Mouse (Mus musculus) mouse embryonic stem cell (cell line): ENCODE measurements around the gene Tbc1d14.

ENCODE experiments used
- in situ Hi-C, 2 experiments: fragments of 300-500 bp; cut with MboI; formaldehyde crosslinking; loops; 1 replicate in 1 of 2; 3 replicates in 1 of 2; pipeline ENCODE4 v1.14.3; 2019 to 2020; ENCODE audit warnings: low sequenced_read_pairs in 2 of 2, low pct_unique_long_range_greater_than_20kb in 1 of 2, mixed read lengths in 1 of 2; ENCODE audit not compliant: unreplicated experiment in 1 of 2

The Tbc1d14 gene

GRCm38 (mm10) chr5:36484171-36484990 is 108.7 kb downstream of the Tbc1d14 start, which contains the start of the genes Tada2b and Ccdc96:
Tada2b (minus strand) TSS chr5:36484285.
Ccdc96 (plus strand) TSS chr5:36484588.
- in situ Hi-C loops = loop anchor here (5.0 kb wide), 1 partner anchor 98 kb away; no protein-coding TSS in a partner anchor

GRCm38 (mm10) chr5:36483203-36484101 is 109.6 kb downstream of the Tbc1d14 start:
- in situ Hi-C loops = loop anchor here (5.0 kb wide), 1 partner anchor 99 kb away; no protein-coding TSS in a partner anchor

- in situ Hi-C loops = loop anchor here (5.0 kb wide), 1 partner anchor 101 kb away; no protein-coding TSS in a partner anchor
Measured at GRCm38 (mm10) chr5:36481114-36481513, 112.0 kb downstream of the Tbc1d14 start.

- in situ Hi-C loops = loop anchor here (5.0 kb wide), 1 partner anchor 102 kb away; no protein-coding TSS in a partner anchor
Measured at GRCm38 (mm10) chr5:36480398-36480797, 112.7 kb downstream of the Tbc1d14 start.

- in situ Hi-C loops = loop anchor here (5.0 kb wide), 1 partner anchor 103 kb away; no protein-coding TSS in a partner anchor
Measured at GRCm38 (mm10) chr5:36479735-36480134, 113.3 kb downstream of the Tbc1d14 start.

- in situ Hi-C loops = no loop called here
Measured at GRCm38 (mm10) chr5:36478540-36479420, 114.3 kb downstream of the Tbc1d14 start.

GRCm38 (mm10) chr5:36477486-36477885 is 115.6 kb downstream of the Tbc1d14 start:
- in situ Hi-C loops = no loop called here

GRCm38 (mm10) chr5:36474283-36474682 is 118.8 kb downstream of the Tbc1d14 start:
- in situ Hi-C loops = no loop called here

GRCm38 (mm10) chr5:36472876-36473655 is 120.0 kb downstream of the Tbc1d14 start:
- in situ Hi-C loops = no loop called here

- in situ Hi-C loops = no loop called here
Measured at GRCm38 (mm10) chr5:36471206-36471605, 121.9 kb downstream of the Tbc1d14 start.

GRCm38 (mm10) chr5:36465889-36466288 is 127.2 kb downstream of the Tbc1d14 start:
- in situ Hi-C loops = loop anchor here (10.0 kb wide), 1 partner anchor 279 kb away; the partner anchor contains the start of gene Bloc1s4 (in 2 of the 2)

- in situ Hi-C loops = loop anchor here (10.0 kb wide), 1 partner anchor 280 kb away; the partner anchor contains the start of gene Bloc1s4 (in 2 of the 2)
Measured at GRCm38 (mm10) chr5:36464709-36465661, 128.1 kb downstream of the Tbc1d14 start, which contains the start of gene Grpel1. Grpel1 (plus strand) TSS chr5:36464998.

GRCm38 (mm10) chr5:36463391-36463790 is 129.7 kb downstream of the Tbc1d14 start:
- in situ Hi-C loops = loop anchor here (10.0 kb wide), 1 partner anchor 281 kb away; the partner anchor contains the start of gene Bloc1s4 (in 2 of the 2)

- in situ Hi-C loops = loop anchor here (10.0 kb wide), 1 partner anchor 282 kb away; the partner anchor contains the start of gene Bloc1s4 (in 2 of the 2)
Measured at GRCm38 (mm10) chr5:36462810-36463209, 130.3 kb downstream of the Tbc1d14 start.

GRCm38 (mm10) chr5:36461231-36461630 is 131.8 kb downstream of the Tbc1d14 start:
- in situ Hi-C loops = loop anchor here (10.0 kb wide), 1 partner anchor 284 kb away; the partner anchor contains the start of gene Bloc1s4 (in 2 of the 2)

GRCm38 (mm10) chr5:36460712-36461111 is 132.4 kb downstream of the Tbc1d14 start:
- in situ Hi-C loops = loop anchor here (10.0 kb wide), 1 partner anchor 284 kb away; the partner anchor contains the start of gene Bloc1s4 (in 2 of the 2)
